Comparison of ENCODE assay signal across 9 mouse cellular contexts in the genomic region with DNA sequence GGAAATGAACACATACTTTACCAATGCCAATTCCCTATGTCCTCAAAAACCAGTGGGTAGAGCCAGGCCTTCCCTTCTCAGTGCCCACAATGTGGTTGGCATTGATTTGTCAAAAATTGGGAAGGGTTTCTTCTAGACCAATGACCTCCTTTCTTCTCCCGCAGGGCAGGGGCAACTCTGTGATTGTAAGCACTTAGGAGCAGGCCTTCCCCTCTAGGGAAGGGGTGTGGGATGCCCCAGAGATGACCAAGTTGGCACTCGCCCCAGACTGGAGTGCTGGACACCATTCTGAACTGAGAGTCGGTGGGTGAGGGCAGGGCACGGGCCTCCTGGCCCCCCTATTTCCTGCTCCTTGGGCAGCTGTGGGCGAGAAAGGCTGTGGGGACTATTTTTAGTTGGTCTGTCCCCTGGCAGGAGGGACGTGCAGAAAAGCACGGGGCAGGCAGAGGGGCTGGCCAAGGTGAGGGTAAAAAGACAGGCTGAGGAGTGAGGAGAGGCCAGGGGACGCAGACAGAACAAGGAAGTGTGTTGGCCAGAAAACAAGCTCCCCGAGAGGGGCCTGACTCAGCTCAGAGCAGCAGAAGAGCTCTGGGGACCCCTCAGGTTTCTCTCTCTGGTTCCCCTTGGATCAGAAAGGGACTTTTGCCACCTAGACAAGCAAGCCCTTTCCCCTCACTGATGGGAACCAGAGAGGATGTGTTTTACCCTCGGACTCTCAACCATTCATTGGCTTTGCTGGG. TPM values are rescaled to one million over a fixed set of nuclear protein-coding genes. Genes with fewer than 3 reads are reported as not detected.
DNase-seq lines count a peak whose midpoint lies in the region; ATAC-seq lines count a peak whose summit lies in the region.
"Had no signal": no experiment of that assay in that cellular context is flagged by ENCODE, and none has a peak within 500 bp of the region (broad histone marks: within the 10 kb centered on the region; RNA-seq: fewer than 3 reads in every experiment).

No protein-coding gene starts in this region.

- H3K9me3 ChIP-seq in liver, embryonic 11.5 days (ENCODE audit: control insufficient read depth, low read length) = no peaks in the 10 kb centered on the region
- H3K9me3 ChIP-seq in hindbrain, embryonic 11.5 days (ENCODE audit: control insufficient read depth, low read length) = no peaks in the 10 kb centered on the region

- DNase-seq in liver, embryonic 11.5 days (ENCODE audit: low spot score) = no peak
- DNase-seq in liver = no peak
- peak; percentile 33 to 40 for DNase-seq in cerebellum, postnatal 36 days
- DNase-seq in hindbrain, embryonic 11.5 days (ENCODE audit: low spot score) = no peak
- peak; percentile 77 for DNase-seq in lung, postnatal 10 days
- no peak for DNase-seq in thymus, postnatal 0 days (ENCODE audit: low spot score)
- DNase-seq in urinary bladder, postnatal 4 days (ENCODE audit: low spot score in 2 of 2) = no peak
- no peak for DNase-seq in spleen, postnatal 10 days (ENCODE audit: low spot score in 2 of 2)

- H3K4me1 ChIP-seq in liver, embryonic 11.5 days (replicated peaks; ENCODE audit: control insufficient read depth, insufficient read depth, low read length) = peaks cover 61% of the 10 kb centered on the region
- H3K4me1 ChIP-seq in hindbrain, embryonic 11.5 days (replicated peaks; ENCODE audit: control insufficient read depth, insufficient read depth, low read length) = peaks cover 40% of the 10 kb centered on the region

- peak overlapping the region; percentile 25; the same call in 1 of the 2 replicates for H3K4me2 ChIP-seq in liver, embryonic 11.5 days
- H3K4me2 ChIP-seq in hindbrain, embryonic 11.5 days (replicated peaks; ENCODE audit: low read depth, low read length) = 0 out of 2 replicates have a peak overlapping the region, but pooled peaks have one; percentile 0

- 32% methylated on average over 10 of the region's 10 CpGs for WGBS in liver, embryonic 11.5 days
- 49% methylated on average over 10 of the region's 10 CpGs for WGBS in hindbrain, embryonic 11.5 days

- H3K27me3 ChIP-seq in liver, embryonic 11.5 days (replicated peaks; ENCODE audit: control insufficient read depth, insufficient read depth, low read length) = peaks cover 32% of the 10 kb centered on the region
- no peaks in the 10 kb centered on the region; the same call in 1 of the 2 replicates for H3K27me3 ChIP-seq in hindbrain, embryonic 11.5 days (ENCODE audit: control insufficient read depth, insufficient read depth, low read length)

- ATAC-seq in liver, embryonic 11.5 days (replicated peaks; ENCODE audit: low FRiP score) = no peak
- ATAC-seq in hindbrain, embryonic 11.5 days (ENCODE audit: low FRiP score) = no peak

- H3K4me3 ChIP-seq in liver, embryonic 11.5 days (ENCODE audit: low read depth, low read length) = no peak overlapping the region
- no peak overlapping the region for H3K4me3 ChIP-seq in hindbrain, embryonic 11.5 days (ENCODE audit: low read depth, low read length)

- H3K27ac ChIP-seq in liver, embryonic 11.5 days (ENCODE audit: low read depth, low read length) = peak overlapping the region; percentile 70
- 0 out of 2 replicates have a peak overlapping the region, but pooled peaks have one; percentile 54 for H3K27ac ChIP-seq in hindbrain, embryonic 11.5 days (ENCODE audit: low read depth, low read length)
- H3K27ac ChIP-seq: macrophage had no signal

- H3K9ac ChIP-seq in liver, embryonic 11.5 days (ENCODE audit: low read depth, low read length) = no peak overlapping the region; the same call in 1 of the 2 replicates
- H3K9ac ChIP-seq in hindbrain, embryonic 11.5 days (ENCODE audit: low read depth, low read length) = no peak overlapping the region

- 0 out of 2 replicates have a peak, but pooled peaks cover 2% of the 10 kb centered on the region for H3K36me3 ChIP-seq in liver, embryonic 11.5 days (ENCODE audit: control insufficient read depth, insufficient read depth, low read length)
- no peaks in the 10 kb centered on the region for H3K36me3 ChIP-seq in hindbrain, embryonic 11.5 days (ENCODE audit: control insufficient read depth, insufficient read depth, low read length)

RNA-seq across cellular contexts. Expression of a gene that starts 3.3 kb away (rescaled TPM):
- 18.6 and 20.1 TPM in 2 replicates for polyA plus RNA-seq in liver, embryonic 11.5 days (2014; fragmentation: Nextera tagmentation; extraction: Ambion mirVana)
- polyA plus RNA-seq in hindbrain, embryonic 11.5 days (2014; fragmentation: Nextera tagmentation; extraction: Ambion mirVana) = 48.3 and 51.2 TPM in 2 replicates
- 40.4 and 41.0 TPM in 2 replicates for polyA plus RNA-seq in thymus, postnatal 0 days (2015; fragmentation: Nextera tagmentation; extraction: Ambion mirVana)

RNA-seq across cellular contexts. Expression of a gene that starts 23.3 kb away (rescaled TPM):
- polyA plus RNA-seq in liver, embryonic 11.5 days (2014; fragmentation: Nextera tagmentation; extraction: Ambion mirVana) = 96.3 and 114 TPM in 2 replicates
- polyA plus RNA-seq in hindbrain, embryonic 11.5 days (2014; fragmentation: Nextera tagmentation; extraction: Ambion mirVana) = 33.1 and 39.0 TPM in 2 replicates
- polyA plus RNA-seq in thymus, postnatal 0 days (2015; fragmentation: Nextera tagmentation; extraction: Ambion mirVana) = 40.6 and 53.2 TPM in 2 replicates

RNA-seq across cellular contexts. Expression of a gene that starts 51.9 kb away (rescaled TPM):
- 0.21 and 0.22 TPM in 2 replicates for polyA plus RNA-seq in liver, embryonic 11.5 days (2014; fragmentation: Nextera tagmentation; extraction: Ambion mirVana)
- 0.28 and 0.74 TPM in 2 replicates for polyA plus RNA-seq in hindbrain, embryonic 11.5 days (2014; fragmentation: Nextera tagmentation; extraction: Ambion mirVana)
- 0.27 and 0.51 TPM in 2 replicates for polyA plus RNA-seq in thymus, postnatal 0 days (2015; fragmentation: Nextera tagmentation; extraction: Ambion mirVana)
- polyA plus RNA-seq: macrophage had no signal

Comparison
In these comparisons a context has a peak if more than half of its experiments do, and no peak if none do; other contexts are left out.
1. DNase-seq: peak in cerebellum, postnatal 36 days (2 of 2) and lung, postnatal 10 days (single experiment); none in liver, embryonic 11.5 days (single experiment), liver (single experiment), hindbrain, embryonic 11.5 days (single experiment), thymus, postnatal 0 days (single experiment), urinary bladder, postnatal 4 days (0 of 2) and spleen, postnatal 10 days (0 of 2).